8 mouse cellular contexts compared by ENCODE assay signal in the genomic region with DNA sequence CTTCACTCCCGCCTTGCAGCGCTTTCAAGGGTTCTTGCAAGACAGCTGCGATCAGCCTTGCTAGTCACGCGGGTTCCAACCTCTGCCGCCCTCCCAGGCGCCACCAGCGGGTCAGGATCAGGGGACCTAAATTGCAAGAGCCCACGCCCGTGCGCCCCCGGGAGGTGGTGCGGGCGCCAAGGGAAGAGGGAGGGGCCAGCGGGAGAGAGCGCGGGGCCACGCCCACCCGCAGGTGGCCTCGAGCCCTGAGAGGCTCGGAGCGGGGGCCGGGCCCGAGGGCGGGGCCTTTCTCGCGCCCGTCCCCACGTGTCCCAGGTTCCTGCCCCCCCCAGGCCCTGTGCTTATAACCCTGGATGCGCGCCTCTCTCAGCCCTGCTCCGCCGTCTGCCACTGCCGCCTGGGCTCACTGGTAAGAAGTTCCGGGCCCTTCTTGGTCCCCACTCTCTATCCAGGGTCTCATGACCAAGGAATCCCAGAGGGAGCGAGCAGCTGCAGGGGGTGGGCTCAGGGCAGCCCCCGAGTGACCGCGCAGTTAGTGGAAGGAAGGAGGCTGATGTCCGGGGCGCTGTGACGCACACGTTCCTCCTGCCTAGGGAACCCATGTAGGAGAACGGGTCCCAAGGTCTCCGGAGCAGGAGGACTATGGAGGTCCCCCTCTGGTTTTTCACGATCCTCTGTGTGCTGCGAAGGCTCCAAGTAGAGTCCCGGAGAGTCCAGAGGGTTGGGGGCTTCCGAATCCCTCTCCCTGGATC. TPM values are rescaled to one million over a fixed set of nuclear protein-coding genes. Genes with fewer than 3 reads are reported as not detected.
A peak's percentile ranks its signal among the peaks of the same experiment; 100 is the strongest.
DNase-seq lines count a peak whose midpoint lies in the region; ATAC-seq and TF ChIP-seq lines count a peak whose summit lies in the region.

A gene (plus strand): TSS at position 277 of the 752 bp plus-strand sequence.

- H3K4me2 ChIP-seq in lung, embryonic 16.5 days (ENCODE audit: low read depth, low read length), result peak within 1 kb of the TSS; percentile 89

- no peaks in the 10 kb centered on the region for H3K9me3 ChIP-seq in MEL (replicated peaks; ENCODE audit: insufficient read depth, low read length)
- 0 out of 2 replicates have a peak, but pooled peaks cover 2% of the 10 kb centered on the region for H3K9me3 ChIP-seq in lung, embryonic 16.5 days (ENCODE audit: control insufficient read depth, low read length)

- peak within 1 kb of the TSS; percentile 71 for H3K9ac ChIP-seq in MEL (ENCODE audit: control insufficient read depth, low read depth, low read length, poor library complexity, severe bottlenecking)
- H3K9ac ChIP-seq in lung, embryonic 16.5 days (ENCODE audit: low read length), result peak within 1 kb of the TSS; percentile 68

- TF ChIP-seq EP300 in MEL (IDR thresholded peaks at IDR 0.05; ENCODE audit: low read depth in 1 of 2, low read length in 2 of 2), result peak in 1 of 2 experiments; percentile 35; a peak in 1 of 4 replicates

- no peaks in the 10 kb centered on the region for H3K79me2 ChIP-seq in MEL (ENCODE audit: control insufficient read depth, insufficient read depth, low read length, poor library complexity)

- H3K36me3 ChIP-seq in MEL (ENCODE audit: control insufficient read depth in 1 of 2, insufficient read depth in 2 of 2, low read length in 2 of 2), result no peaks in the 10 kb centered on the region
- H3K36me3 ChIP-seq in lung, embryonic 16.5 days (ENCODE audit: control insufficient read depth, insufficient read depth, low read length), result no peaks in the 10 kb centered on the region

- peak; percentile 63 to 65 for ATAC-seq in hematopoietic stem cell, adult 5-6 weeks (replicated peaks in 1 of 2; ENCODE audit: insufficient read depth in 1 of 2, low FRiP score in 2 of 2, low TSS enrichment in 1 of 2, low read depth in 1 of 2, poor library complexity in 2 of 2, severe bottlenecking in 2 of 2)
- peak; percentile 92 for ATAC-seq in lung, embryonic 16.5 days (ENCODE audit: low read depth)

- no peak for TF ChIP-seq RAD21 in MEL (IDR thresholded peaks at IDR 0.05; ENCODE audit: low read depth, low read length)

- peaks cover 2 to 3% of the 10 kb centered on the region in 2 experiments; a peak in 3 of 4 replicates for H3K4me1 ChIP-seq in MEL (ENCODE audit: control insufficient read depth in 1 of 2, insufficient read depth in 2 of 2, low read length in 2 of 2)
- H3K4me1 ChIP-seq in lung, embryonic 16.5 days (replicated peaks; ENCODE audit: control insufficient read depth, insufficient read depth, low read length), result peaks cover 12% of the 10 kb centered on the region

- H3K27ac ChIP-seq in MEL (ENCODE audit: control insufficient read depth, low read depth, low read length), result 0 out of 2 replicates have a peak within 1 kb of the TSS, but pooled peaks have one; percentile 10
- H3K27ac ChIP-seq in lung, embryonic 16.5 days (ENCODE audit: low read length), result 0 out of 2 replicates have a peak within 1 kb of the TSS, but pooled peaks have one; percentile 33

- peak; percentile 92 for DNase-seq in MEL (ENCODE audit: low read depth, low spot score)
- DNase-seq in cerebellum, adult 11-12 months, result peak; percentile 42
- DNase-seq in forelimb bud, embryonic 11.5 days (ENCODE audit: low read depth, low spot score), result peak; percentile 55
- DNase-seq in layer of hippocampus, adult 9-11 months, result peak; percentile 60
- peak; percentile 86 for DNase-seq in ovary, postnatal 36 days (ENCODE audit: low spot score)
- peak; percentile 95 for DNase-seq in thymus, postnatal 14 days

- WGBS in lung, embryonic 16.5 days, result under 1% methylated on average over 41 of the region's 49 CpGs

- peak within 1 kb of the TSS; percentile 64 to 91 for H3K4me3 ChIP-seq in MEL (ENCODE audit: control insufficient read depth in 1 of 2, insufficient read depth in 1 of 2, low read depth in 2 of 2, low read length in 2 of 2)
- peak within 1 kb of the TSS; percentile 63 for H3K4me3 ChIP-seq in lung, embryonic 16.5 days (ENCODE audit: low read length)

- peak in 1 of 2 experiments; percentile 62; a peak in 1 of 4 replicates for TF ChIP-seq POLR2A in MEL (IDR thresholded peaks at IDR 0.05; ENCODE audit: control insufficient read depth in 1 of 2, insufficient read depth in 1 of 2, low read depth in 1 of 2, low read length in 2 of 2, poor library complexity in 1 of 2)

- no peaks in the 10 kb centered on the region for H3K27me3 ChIP-seq in MEL (ENCODE audit: control insufficient read depth in 1 of 2, insufficient read depth in 2 of 2, low read length in 2 of 2)
- H3K27me3 ChIP-seq in lung, embryonic 16.5 days (ENCODE audit: control insufficient read depth, insufficient read depth, low read depth, low read length), result peaks cover 8% of the 10 kb centered on the region

- TF ChIP-seq CTCF in MEL (IDR thresholded peaks at IDR 0.05 in 2 of 3, conservative IDR thresholded peaks at IDR 0.05 in 1 of 3; ENCODE audit: control insufficient read depth in 1 of 3, insufficient read depth in 1 of 3, low read depth in 2 of 3, low read length in 3 of 3, poor library complexity in 1 of 3, severe bottlenecking in 1 of 3), result peak in 2 of 3 experiments; percentile 44 to 61; a peak in 4 of 6 replicates

TF ChIP-seq in MEL, 35 proteins besides CTCF, POLR2A, EP300 and RAD21:
- TF ChIP-seq ETS1 (IDR thresholded peaks at IDR 0.05; ENCODE audit: low read depth, low read length) (peak; percentile 25; the same call in 1 of the 2 replicates), JUND (IDR thresholded peaks at IDR 0.05; ENCODE audit: low read depth, low read length) (no peak), MYC (IDR thresholded peaks at IDR 0.05; ENCODE audit: low read depth, low read length) (peak; percentile 68; the same call in 1 of the 2 replicates), SIN3A (IDR thresholded peaks at IDR 0.05; ENCODE audit: low read length) (peak; percentile 73), USF2 (IDR thresholded peaks at IDR 0.05; ENCODE audit: borderline replicate concordance in 1 of 2, insufficient read depth in 1 of 2, low read depth in 1 of 2, low read length in 2 of 2) (0 out of 4 replicates have a peak, but pooled peaks of 1 of the 2 experiments have one; percentile 21), ZNF384 (IDR thresholded peaks at IDR 0.05; ENCODE audit: low read depth, low read length) (no peak), BHLHE40 (IDR thresholded peaks at IDR 0.05; ENCODE audit: borderline replicate concordance, low read depth, low read length) (no peak), UBTF (IDR thresholded peaks at IDR 0.05; ENCODE audit: borderline replicate concordance, insufficient read depth, low read depth, low read length) (no peak), MAX (IDR thresholded peaks at IDR 0.05; ENCODE audit: low read length) (peak; percentile 86), ZMIZ1 (IDR thresholded peaks at IDR 0.05; ENCODE audit: low read depth, low read length) (0 out of 2 replicates have a peak, but pooled peaks have one; percentile 30), MAZ (IDR thresholded peaks at IDR 0.05; ENCODE audit: low read depth, low read length) (peak; percentile 91), MXI1 (IDR thresholded peaks at IDR 0.05; ENCODE audit: low read depth, low read length) (peak; percentile 97), USF1 (IDR thresholded peaks at IDR 0.05; ENCODE audit: low read depth, low read length) (peak; percentile 84), POLR2AphosphoS5 (IDR thresholded peaks at IDR 0.05; ENCODE audit: borderline replicate concordance, low read depth, low read length) (no peak), ZKSCAN1 (IDR thresholded peaks at IDR 0.05; ENCODE audit: low read depth, low read length) (no peak), MYB (IDR thresholded peaks at IDR 0.05; ENCODE audit: low read depth, low read length) (no peak), TAL1 (IDR thresholded peaks at IDR 0.05; ENCODE audit: low read length) (no peak), TCF12 (IDR thresholded peaks at IDR 0.05; ENCODE audit: low read depth, low read length) (peak; percentile 13; the same call in 1 of the 2 replicates), MEF2A (IDR thresholded peaks at IDR 0.05; ENCODE audit: extremely low read depth, insufficient replicate concordance, low read depth, low read length, poor library complexity, severe bottlenecking) (no peak), NELFE (IDR thresholded peaks at IDR 0.05; ENCODE audit: low read depth, low read length) (peak; percentile 76), GABPA (IDR thresholded peaks at IDR 0.05; ENCODE audit: low read depth, low read length) (no peak), ZC3H11A (IDR thresholded peaks at IDR 0.05; ENCODE audit: low read depth, low read length) (no peak), CHD2 (IDR thresholded peaks at IDR 0.05; ENCODE audit: low read length) (no peak), RCOR1 (IDR thresholded peaks at IDR 0.05; ENCODE audit: low read depth, low read length) (no peak), ELF1 (IDR thresholded peaks at IDR 0.05; ENCODE audit: low read depth, low read length) (no peak), POLR2AphosphoS2 (IDR thresholded peaks at IDR 0.05; ENCODE audit: low read length) (peak; percentile 59; the same call in 1 of the 2 replicates), TBP (IDR thresholded peaks at IDR 0.05; ENCODE audit: low read depth, low read length) (peak; percentile 61; the same call in 1 of the 2 replicates), NRF1 (IDR thresholded peaks at IDR 0.05; ENCODE audit: insufficient read depth, low read depth, low read length, poor library complexity, severe bottlenecking) (no peak), GATA1 (IDR thresholded peaks at IDR 0.05; ENCODE audit: low read depth, low read length) (no peak), HCFC1 (IDR thresholded peaks at IDR 0.05; ENCODE audit: low read depth, low read length) (0 out of 2 replicates have a peak, but pooled peaks have one; percentile 16), CHD1 (IDR thresholded peaks at IDR 0.05; ENCODE audit: low read depth, low read length) (no peak), SMC3 (IDR thresholded peaks at IDR 0.05; ENCODE audit: low read depth, low read length) (no peak; the same call in 1 of the 2 replicates), KAT2A (conservative IDR thresholded peaks at IDR 0.05; ENCODE audit: low read depth, low read length) (no peak; the same call in 1 of the 2 replicates), E2F4 (IDR thresholded peaks at IDR 0.05; ENCODE audit: borderline replicate concordance, low read depth, low read length) (no peak), MAFK (IDR thresholded peaks at IDR 0.05; ENCODE audit: borderline replicate concordance, low read depth, low read length) (no peak)

RNA-seq across cellular contexts. Expression of the gene that starts here (rescaled TPM):
- 45.0 and 49.7 TPM in 2 replicates for total RNA-seq in MEL (2012; rRNA removed)
- polyA plus RNA-seq in MEL (2012; ENCODE audit: insufficient read depth in 1 of 2, insufficient read length in 2 of 2, low read depth in 1 of 2, low replicate concordance in 2 of 2, missing spikeins in 1 of 2), result 10 to 100 TPM in 1 of 2 experiments, not detected in 1; 88.0 TPM
- total RNA-seq in hematopoietic stem cell, adult 5-6 weeks (2017), result 47.6 and 63.3 TPM in 2 replicates
- 72.0 and 91.8 TPM in 2 replicates for polyA plus RNA-seq in lung, embryonic 16.5 days (2015; fragmentation: Nextera tagmentation; extraction: Ambion mirVana)

Comparison
In these comparisons a context has a peak if more than half of its experiments do, and no peak if none do; other contexts are left out.
1. Peak in every context shown above with its lines: DNase-seq, ATAC-seq, H3K4me3 ChIP-seq and H3K27ac ChIP-seq.
2. DNase-seq: peak in every context shown above with its lines; median percentile 95 in thymus, postnatal 14 days; 92 in MEL; 86 in ovary, postnatal 36 days; 60 in layer of hippocampus, adult 9-11 months; 55 in forelimb bud, embryonic 11.5 days; 42 in cerebellum, adult 11-12 months.